Mouse (Mus musculus): ENCODE data around the gene Usp18. TPM values are rescaled to one million over a fixed set of nuclear protein-coding genes. Genes with fewer than 3 reads are reported as not detected.
A peak's percentile ranks its signal among the peaks of the same experiment; 100 is the strongest.

Gene Usp18
- total RNA-seq, 2 experiments from 2014 or later = 1.6 to 2.7 TPM

GRCm38 (mm10) chr6:121224067-121224466 lies 21.6 kb upstream of the Usp18 start:
- no peak for DNase-seq
- intact Hi-C loops (cut with DNase I) = no loop called here

DNA sequence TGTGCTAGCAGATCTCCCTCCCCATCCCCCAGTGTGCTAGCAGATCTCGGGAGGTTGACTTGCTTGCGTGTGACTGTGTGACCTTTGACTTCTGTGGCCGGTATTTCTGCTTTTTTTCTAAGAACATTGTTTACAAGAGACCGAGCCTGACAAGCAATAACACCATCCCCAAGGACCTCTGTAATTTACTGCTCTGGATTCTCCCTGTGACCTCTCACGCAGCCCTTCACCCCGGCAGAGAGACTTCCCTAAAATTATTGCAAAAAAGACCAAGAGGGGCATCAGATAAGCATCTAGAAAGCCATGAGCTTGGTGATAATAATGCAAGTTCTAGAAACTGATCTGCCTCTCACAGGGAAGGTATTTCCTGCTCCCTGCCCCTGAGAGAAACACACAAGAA lies 20.7 kb upstream of the Usp18 start:
- intact Hi-C loops (cut with DNase I) = no loop called here

DNA sequence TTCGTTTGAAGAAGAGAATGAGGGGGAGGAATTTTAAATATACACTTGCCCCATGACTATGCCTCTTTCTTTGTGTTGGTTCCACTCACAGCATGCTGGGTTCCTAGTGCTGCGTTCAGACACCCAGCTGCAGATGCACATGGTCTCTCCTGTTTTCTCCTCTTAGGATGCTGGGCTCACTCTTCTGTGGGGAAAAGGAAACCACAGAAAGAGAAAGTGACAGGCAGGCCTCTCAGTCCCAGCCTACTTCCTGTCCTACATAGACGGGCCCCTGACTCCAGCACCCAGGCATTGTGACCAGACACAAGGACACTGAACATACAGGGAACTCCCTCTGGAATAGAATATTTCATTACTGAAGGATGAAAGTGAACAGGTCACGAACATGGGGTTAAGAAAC lies 19.7 kb upstream of the Usp18 start:
- no peak for DNase-seq

More for the DNA sequence above, 20.7 kb upstream of the Usp18 start:
- no peak for DNase-seq

DNA sequence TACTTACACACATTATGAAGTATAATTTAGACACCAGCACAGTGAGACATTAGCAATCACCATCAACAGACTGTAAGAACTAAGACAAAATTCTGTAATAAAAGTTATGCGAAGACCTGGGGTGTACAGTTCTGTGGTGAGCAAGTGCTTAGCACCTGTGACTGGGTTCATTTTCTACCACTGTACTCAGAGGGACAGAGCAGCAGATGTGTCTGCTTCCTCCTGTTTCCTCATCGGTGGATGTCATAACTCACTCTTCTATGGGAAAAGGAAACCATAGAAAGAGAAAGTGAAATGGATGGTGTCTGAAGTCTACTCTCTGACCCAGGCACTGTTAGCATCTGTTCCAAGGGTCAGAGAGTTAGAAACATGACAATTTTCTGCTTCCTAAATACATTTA lies 19.0 kb upstream of the Usp18 start:
- DNase-seq = no peak
- intact Hi-C loops (cut with DNase I) = no loop called here

More for the DNA sequence above, 19.7 kb upstream of the Usp18 start:
- intact Hi-C loops (cut with DNase I) = no loop called here

DNA sequence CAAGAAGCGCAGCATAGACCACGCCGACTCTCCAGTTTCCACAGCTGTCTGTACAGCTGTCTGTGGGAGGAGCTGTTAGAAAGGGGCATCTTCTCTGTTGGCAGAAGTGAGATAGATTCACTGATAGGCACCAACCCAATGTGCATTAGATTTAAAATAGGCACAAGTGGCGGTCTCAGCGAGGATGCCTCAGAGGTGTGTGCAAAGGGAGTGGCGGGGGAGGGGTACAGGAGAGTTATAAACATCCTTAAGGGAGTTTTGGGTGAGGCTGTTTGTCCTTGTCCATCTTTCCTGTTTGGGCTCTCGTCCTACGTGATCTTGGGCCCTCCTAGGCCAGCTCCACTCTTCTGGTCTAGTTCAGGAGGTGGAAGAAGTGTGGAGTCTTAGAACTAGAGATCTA lies 17.3 kb upstream of the Usp18 start:
- DNase-seq = no peak
- intact Hi-C loops (cut with DNase I) = no loop called here

DNA sequence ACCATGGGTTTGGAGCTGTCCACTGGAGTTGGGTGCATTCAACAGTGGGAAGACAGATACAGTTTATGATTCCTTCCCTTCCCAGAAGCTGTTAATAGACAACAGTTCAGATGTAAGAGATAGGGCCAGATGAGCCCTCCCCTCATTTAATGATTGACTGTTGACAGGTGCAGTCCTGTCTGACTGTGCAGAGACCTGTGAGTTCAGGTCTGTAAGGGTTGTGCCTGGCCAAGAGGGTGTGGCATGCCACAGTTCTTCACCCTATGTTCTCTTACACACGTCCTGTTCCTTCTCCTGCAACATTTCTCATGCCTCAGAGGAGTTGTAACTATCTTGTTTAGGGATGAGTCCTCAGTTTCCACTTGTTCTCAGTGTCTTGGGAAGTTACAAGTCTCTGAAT lies 13.1 kb upstream of the Usp18 start:
- no peak for DNase-seq
- intact Hi-C loops (cut with DNase I) = no loop called here

DNA sequence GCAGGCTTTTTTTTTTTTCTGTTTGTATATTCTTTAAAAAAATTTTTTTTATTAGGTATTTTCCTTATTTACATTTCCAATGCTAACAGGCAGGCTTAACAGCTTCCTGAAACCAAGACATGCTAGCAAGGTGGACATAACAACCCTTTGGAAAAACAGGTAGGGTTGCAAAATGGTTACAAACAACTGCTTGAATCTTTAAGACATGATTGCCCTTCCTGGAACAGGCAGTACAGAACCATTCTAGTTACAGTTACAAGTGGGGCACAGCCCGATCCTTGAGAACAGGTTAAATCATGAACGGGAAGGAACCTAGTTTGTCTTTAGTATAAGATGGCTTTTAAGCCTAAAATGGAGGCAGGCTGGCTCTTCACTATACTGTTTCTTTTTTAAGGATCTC lies 9.3 kb upstream of the Usp18 start:
- intact Hi-C loops (cut with DNase I) = no loop called here
- DNase-seq = no peak

DNA sequence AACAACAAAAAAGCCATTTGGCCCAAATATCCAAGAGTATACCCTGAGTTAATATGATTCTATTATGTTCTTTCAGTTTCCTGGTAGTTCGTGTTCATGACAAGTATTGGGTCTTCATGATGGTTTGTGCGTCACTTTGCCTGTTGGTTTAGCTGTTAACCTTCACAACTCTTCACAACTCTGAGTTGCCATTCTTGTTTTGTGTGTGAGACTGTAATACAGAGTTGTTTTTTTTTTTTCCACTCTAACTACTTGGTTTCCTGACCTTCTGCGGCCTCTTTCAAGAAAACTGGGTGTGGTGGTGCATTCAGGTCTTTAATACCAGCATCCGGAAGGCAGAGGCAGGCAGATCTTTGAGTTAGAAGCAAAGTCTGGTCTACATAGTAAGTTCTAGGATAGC lies 7.5 kb upstream of the Usp18 start:
- no peak for DNase-seq
- intact Hi-C loops (cut with DNase I) = no loop called here

- intact Hi-C loops (cut with DNase I) = no loop called here
- no peak for DNase-seq
Observed at GRCm38 (mm10) chr6:121241780-121242179, 3.9 kb upstream of the Usp18 start.

- DNase-seq = no peak
- intact Hi-C loops (cut with DNase I) = no loop called here
Observed at GRCm38 (mm10) chr6:121243161-121243560, 2.5 kb upstream of the Usp18 start.

DNA sequence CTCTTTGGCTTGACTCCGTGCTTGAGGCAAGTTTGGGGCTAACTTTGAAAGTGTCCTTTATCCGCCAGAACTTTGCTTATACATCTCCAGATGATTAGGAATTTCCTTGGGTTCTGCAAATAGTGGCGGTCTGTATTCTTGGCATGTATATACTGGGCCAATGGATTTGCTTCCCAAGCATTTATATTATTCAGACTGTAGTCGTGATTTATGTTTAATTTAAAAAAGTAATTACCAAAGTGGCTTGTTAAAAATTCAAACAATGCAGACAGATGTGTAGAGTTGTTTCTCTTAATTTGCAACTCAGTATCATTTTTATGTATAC lies 293 bp downstream of the Usp18 start:
- no peak for DNase-seq
- intact Hi-C loops (cut with DNase I) = loop anchor here (5.0 kb wide), 1 partner anchor 64 kb away; the partner anchor contains the start of gene Pex26

GRCm38 (mm10) chr6:121250406-121250805 lies 4.7 kb downstream of the Usp18 start:
- no peak for DNase-seq
- intact Hi-C loops (cut with DNase I) = no loop called here

DNA sequence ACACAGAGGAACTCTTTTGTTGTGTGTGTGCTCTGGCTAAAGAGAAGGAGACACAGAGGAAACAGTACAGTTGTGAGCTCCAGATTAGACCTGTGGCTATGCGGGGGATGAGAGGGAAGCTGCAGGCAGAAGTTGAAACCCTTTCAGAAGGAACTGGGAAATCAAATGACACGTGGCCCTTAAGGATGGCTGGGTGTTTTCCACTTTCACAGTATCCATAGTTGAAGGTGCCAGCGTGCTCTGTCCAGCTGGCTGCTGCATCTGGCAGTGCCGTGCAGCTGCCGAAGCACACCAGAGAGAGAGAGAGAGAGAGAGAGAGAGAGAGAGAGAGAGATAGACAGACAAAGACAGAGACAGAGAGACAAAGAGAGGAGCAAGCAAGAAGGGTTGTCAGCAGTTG lies 5.5 kb downstream of the Usp18 start:
- intact Hi-C loops (cut with DNase I) = no loop called here
- no peak for DNase-seq

GRCm38 (mm10) chr6:121260548-121260947 lies 14.8 kb downstream of the Usp18 start:
- peak; percentile 71 to 80 for DNase-seq
- intact Hi-C loops (cut with DNase I) = loop anchor here (2.0 kb wide), 1 partner anchor 76 kb away; no protein-coding TSS in a partner anchor

DNA sequence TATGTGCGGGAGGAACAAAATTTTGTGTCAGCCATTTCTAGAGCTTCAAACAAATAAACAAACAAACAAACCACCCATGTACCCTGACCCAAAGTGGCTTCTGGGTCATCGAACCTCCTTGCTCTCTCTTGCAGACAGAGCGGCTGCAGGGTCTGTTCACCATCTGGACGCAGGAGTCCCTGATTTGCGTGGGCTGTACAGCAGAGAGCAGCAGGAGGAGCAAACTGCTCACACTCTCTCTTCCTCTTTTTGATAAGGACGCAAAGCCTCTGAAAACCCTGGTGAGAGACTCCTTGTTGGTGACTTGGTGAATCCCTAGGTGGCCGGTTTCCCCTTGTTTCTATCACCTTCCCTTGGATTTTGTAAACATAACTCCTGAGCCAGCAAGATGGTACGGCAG lies 15.5 kb downstream of the Usp18 start:
- intact Hi-C loops (cut with DNase I) = loop anchor here (2.0 kb wide), 1 partner anchor 76 kb away; no protein-coding TSS in a partner anchor
- DNase-seq = no peak

DNA sequence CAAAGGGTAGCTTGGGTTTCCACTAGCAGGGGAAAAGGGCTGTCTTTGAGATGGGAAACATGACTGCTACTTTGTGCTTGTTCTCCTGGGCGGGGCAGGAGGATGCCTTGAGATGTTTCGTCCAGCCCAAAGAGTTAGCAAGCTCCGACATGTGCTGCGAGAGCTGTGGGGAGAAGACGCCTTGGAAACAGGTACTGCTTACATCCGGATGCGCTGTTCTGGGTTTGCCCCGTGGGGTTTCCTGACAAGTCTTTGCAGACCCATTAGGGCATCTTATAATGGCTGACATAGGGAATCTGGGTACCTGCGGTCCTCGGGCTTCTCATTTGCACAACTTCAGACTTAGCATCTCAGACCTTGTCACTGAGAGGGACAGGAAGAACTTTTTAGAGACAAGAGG lies 16.3 kb downstream of the Usp18 start:
- intact Hi-C loops (cut with DNase I) = no loop called here
- no peak for DNase-seq

DNA sequence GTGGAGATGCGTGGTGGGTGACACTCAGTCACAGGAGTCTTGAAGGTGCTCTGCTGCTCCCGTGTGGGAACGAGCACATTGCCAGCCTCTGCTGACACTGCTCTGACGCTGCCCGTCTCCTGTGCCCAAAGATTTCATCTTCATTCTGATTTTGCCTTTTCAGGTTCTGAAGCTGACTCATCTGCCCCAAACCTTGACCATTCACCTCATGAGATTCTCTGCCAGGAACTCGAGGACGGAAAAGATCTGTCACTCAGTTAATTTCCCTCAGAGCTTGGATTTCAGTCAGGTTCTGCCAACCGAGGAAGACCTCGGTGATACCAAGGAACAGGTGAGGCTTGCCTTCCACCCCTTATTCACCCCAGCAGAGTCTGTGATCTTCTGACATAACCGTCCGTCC lies 16.8 kb downstream of the Usp18 start:
- intact Hi-C loops (cut with DNase I) = no loop called here
- no peak for DNase-seq

GRCm38 (mm10) chr6:121270156-121270555 lies 24.4 kb downstream of the Usp18 start:
- DNase-seq = no peak
- intact Hi-C loops (cut with DNase I) = loop anchor here (5.0 kb wide), 2 partner anchors 67 to 342 kb away; no protein-coding TSS in a partner anchor

DNA sequence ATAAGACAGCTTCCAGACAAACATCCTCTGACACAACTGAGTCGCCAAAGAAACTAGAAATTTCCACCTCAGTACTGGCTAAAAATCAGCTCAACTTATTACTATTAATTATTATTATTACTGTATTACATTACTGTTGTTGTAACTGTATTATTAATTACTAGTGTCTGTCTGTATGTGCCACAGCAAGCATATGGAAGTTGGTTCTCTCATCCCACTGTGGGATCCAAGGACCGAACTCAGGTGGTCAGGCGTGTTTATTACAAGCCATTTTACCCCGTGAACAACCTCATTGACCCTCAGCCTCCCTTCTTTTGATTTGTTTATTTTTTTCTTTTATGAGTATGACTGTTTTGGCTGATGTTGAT lies 26.0 kb downstream of the Usp18 start:
- intact Hi-C loops (cut with DNase I) = loop anchor here (1.0 to 5.0 kb wide), 6 partner anchors 26 to 341 kb away; partner anchors contain the start of gene Usp18
- no peak for DNase-seq

DNA sequence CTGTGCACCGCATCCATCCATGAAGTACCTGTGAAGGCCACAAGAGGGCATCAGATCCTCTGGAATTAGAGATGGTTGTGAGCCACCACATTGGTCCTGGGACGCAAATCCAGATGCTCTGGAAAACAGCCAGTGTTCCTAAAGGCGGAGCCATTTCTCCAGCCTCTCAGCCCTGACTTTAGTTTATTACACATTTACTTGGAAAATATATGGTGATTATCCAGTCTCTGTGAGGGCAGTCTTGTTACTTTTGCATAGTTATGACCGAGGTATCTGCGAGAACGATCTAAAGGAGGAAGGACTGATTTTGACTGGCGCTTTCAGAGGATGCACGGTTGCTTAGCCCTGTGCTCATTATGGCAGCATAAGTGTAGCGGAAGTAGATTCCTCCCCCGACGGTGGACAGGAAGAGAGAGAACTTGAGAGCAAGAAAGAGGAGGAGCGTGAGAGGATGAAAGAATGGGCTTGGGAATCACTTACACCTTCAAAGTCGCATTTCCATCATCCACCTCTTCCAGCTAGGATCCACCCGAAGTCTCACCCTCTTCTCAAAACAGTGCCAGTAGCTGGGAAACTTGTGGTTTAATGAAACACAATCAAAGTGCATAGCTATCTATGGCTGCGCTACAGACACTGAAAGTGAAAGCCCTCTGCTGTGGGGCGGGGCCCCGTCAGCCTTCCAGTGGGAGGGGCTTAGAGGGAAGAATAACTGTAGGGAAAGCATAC lies 26.5 kb downstream of the Usp18 start:
- DNase-seq = peak; percentile 84 to 86
- intact Hi-C loops (cut with DNase I) = loop anchor here (1.0 to 5.0 kb wide), 6 partner anchors 27 to 340 kb away; partner anchors contain the start of gene Usp18

GRCm38 (mm10) chr6:121274356-121274755 lies 28.6 kb downstream of the Usp18 start:
- intact Hi-C loops (cut with DNase I) = loop anchor here (5.0 kb wide), 2 partner anchors 63 to 338 kb away; no protein-coding TSS in a partner anchor
- DNase-seq = no peak

GRCm38 (mm10) chr6:121284132-121284531 lies 38.4 kb downstream of the Usp18 start:
- no peak for DNase-seq
- intact Hi-C loops (cut with DNase I) = no loop called here

GRCm38 (mm10) chr6:121299317-121299716 lies 53.6 kb downstream of the Usp18 start:
- DNase-seq = no peak
- intact Hi-C loops (cut with DNase I) = no loop called here

All from heart, postnatal 36 days (tissue).